Mouse (Mus musculus): ENCODE measurements around the gene Rfng.
"Not testable (repeated sequence)": the region's sequence is repeated elsewhere in the genome, so short reads cannot be mapped to it uniquely, and the experiment has no call there.

The Rfng gene

GRCm38 (mm10) chr11:120773463-120774190 is 10.4 kb downstream of the Rfng start:
- no peak for DNase-seq (ENCODE audit: low spot score)

- DNase-seq (ENCODE audit: low spot score) = no peak
Observed at GRCm38 (mm10) chr11:120772749-120773148, 11.3 kb downstream of the Rfng start.

GRCm38 (mm10) chr11:120768206-120768605 is 15.8 kb downstream of the Rfng start:
- DNase-seq (ENCODE audit: low spot score) = no peak

DNA sequence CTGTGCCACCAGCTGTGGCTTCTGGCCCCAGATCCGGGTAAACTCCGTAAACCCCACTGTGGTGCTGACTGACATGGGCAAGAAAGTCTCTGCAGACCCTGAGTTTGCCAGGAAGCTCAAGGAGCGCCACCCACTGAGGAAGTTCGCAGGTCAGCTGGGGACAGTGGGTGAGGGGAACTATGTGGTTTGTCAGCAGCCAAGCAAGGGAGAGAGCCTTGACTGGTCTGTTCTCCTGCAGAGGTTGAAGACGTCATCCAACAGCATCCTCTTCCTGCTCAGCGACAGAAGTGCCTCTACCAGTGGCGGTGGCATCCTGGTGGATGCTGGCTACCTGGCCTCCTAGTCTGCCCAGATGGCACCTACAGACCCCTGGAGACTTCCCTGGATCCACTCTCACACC is 17.0 kb downstream of the Rfng start:
- DNase-seq (ENCODE audit: low spot score) = not testable (repeated sequence)

DNA sequence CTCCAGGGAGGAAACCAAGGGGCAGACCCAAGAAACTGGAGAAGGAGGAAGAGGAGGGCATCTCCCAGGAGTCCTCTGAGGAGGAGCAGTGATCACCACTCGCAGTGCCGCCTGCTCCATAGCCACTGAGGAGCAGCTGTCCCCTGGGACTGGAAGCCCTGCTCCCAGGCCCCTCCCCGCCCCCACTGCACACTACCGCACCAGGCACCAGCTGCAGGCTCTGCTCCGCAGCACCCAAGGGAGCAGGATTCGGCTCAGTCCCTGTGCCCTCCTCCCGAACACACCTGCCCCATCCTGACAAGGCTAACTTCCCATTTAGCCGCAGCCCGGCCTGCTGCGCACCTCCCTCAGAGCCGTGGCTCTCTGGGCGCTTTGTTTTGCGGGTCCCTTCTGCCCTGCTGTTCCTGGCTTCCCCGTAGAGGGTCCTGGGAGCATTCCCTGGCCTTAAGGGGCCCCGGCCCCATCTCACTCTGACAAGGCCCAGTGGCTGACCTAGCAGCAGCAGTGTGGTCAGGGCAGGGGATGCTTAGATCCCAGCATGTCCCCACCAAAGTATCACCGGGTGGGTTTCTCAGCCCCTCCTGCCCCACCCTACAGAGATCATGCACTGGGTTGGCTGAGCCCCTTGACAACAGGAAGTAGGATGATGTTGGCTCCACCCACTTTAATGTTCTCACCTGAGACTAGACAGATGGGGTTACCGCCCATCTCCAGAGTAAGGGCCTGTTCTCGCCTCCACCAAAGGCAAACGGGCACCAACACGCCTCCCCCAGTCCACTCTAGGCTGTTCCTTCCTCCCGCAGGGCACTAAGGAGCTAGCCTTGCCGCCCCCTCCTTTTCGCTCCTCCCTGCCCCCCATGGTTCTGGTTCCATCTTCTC is 20.6 kb downstream of the Rfng start:
- not testable (repeated sequence) for DNase-seq (ENCODE audit: low spot score)

- DNase-seq (ENCODE audit: low spot score) = not testable (repeated sequence)
Observed at GRCm38 (mm10) chr11:120762672-120763041, 21.4 kb downstream of the Rfng start, which contains the start of gene Hmga1b. Gene Hmga1b, plus strand, starts transcription at chr11:120762794.

- no peak for DNase-seq (ENCODE audit: low spot score)
Observed at GRCm38 (mm10) chr11:120761811-120762671, 22.0 kb downstream of the Rfng start.

DNA sequence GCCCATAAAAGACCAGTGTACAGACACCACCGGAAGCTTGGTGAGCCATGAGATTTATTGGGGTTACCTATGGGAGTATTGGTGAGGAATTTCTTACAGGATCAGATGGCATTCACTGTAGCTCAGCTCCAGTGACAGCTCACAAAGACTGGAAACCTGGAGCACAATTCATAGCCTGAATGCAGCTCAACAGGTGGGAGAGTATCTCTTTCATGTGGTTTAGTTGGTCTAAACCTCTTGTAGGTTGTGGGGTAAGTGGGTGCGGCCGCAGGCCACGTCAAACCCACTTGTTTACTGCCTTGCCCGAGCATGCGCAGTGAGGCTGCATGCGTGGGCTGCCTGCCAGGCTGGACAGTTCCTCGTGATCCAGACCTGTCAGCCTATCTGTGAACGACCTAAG is 23.8 kb downstream of the Rfng start:
- DNase-seq (ENCODE audit: low spot score) = no peak

DNA sequence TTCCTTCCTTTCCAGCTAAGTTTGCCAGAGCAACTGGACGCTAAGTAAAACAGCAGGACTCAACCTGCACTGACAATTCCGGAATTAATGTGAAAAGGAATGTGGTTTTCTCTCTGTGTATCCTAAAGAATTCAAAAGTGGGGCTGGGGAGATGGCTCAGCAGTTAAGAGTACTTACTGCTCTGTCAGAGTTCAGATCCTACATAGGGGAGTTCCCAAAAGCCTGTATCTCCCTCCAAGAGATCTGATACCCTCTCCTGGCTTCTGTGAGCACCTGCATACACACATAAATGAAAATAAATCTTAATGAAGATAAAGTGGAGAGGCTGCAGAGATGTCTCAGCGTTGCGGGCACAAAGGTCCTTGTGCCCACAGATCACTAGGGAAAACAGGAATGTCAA is 32.4 kb downstream of the Rfng start:
- no peak for DNase-seq (ENCODE audit: low spot score)

GRCm38 (mm10) chr11:120749430-120749829 is 34.6 kb downstream of the Rfng start:
- peak; percentile 44 for DNase-seq (ENCODE audit: low spot score)

DNA sequence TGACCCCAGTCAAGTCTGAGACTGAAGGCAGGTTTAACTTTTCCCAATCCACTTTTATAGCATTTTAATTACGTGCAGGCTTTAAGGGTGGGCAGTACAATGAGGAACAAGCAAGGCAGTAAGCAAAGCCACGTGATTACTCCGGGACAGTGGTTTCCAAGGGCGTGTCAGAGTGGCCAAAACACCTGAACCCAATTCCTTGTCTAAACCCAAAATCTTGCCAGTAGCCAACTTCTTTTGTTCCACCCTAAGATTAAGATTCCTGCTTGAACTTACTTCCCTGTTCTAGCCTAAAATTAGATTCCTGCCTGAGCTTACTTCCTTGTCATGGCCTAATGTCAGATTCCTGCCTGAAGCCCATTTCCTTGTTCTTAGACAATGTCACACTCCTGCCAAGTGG is 36.0 kb downstream of the Rfng start:
- DNase-seq (ENCODE audit: low spot score) = no peak

- no peak for DNase-seq (ENCODE audit: low spot score)
Observed at GRCm38 (mm10) chr11:120744121-120744701, 39.8 kb downstream of the Rfng start.

- no peak for DNase-seq (ENCODE audit: low spot score)
Observed at GRCm38 (mm10) chr11:120740981-120741380, 43.0 kb downstream of the Rfng start.

- no peak for DNase-seq (ENCODE audit: low spot score)
Observed at GRCm38 (mm10) chr11:120736424-120736823, 47.6 kb downstream of the Rfng start.

DNA sequence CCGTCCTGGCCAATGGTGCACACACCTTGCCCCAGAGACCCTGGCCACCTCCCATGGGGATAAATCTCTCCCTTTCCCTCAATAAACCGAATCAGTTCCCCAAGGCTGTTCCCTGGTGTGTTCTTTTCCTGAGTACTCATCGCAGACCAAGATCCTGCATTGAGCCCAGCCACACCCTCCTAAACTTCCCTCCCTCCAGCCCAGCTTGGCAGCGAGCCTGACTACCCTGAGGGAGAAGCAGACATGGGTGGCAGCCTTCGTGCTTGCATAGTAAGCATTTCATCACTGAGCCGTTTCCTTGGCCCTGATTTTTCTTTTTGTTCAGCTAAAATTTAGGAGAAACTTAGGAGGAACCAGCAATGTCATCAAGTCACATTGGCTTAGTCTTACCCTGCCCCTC is 50.5 kb downstream of the Rfng start:
- DNase-seq (ENCODE audit: low spot score) = no peak

- no peak for DNase-seq (ENCODE audit: low spot score)
Observed at GRCm38 (mm10) chr11:120731858-120732680, 51.9 kb downstream of the Rfng start, which contains the start of gene Cbr2. Gene Cbr2, minus strand, starts transcription at chr11:120732114.

DNA sequence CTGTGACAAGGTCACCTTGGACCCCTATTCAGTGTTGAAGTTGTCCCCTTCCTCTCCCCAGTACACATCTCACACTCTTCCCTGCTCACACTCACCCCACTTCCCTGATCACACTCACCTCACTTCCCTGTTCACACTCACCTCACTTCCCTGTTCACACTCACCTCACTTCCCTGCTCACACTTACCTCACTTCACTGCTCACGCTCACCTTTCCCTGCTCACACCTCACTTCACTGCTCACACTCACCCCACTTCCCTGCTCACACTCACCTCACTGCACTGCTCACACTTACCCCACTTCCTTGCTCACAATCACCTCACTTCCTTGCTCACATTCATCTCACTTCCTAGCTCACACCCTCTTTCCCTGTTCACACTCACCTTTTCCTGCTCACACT is 52.6 kb downstream of the Rfng start:
- no peak for DNase-seq (ENCODE audit: low spot score)
